Mouse (Mus musculus) CH12.LX (cell line): ENCODE measurements around the gene Ube2e1. TPM values are rescaled to one million over a fixed set of nuclear protein-coding genes. Genes with fewer than 3 reads are reported as not detected.

Source experiments
- DNase-seq: peaks from one replicate; pipeline ENCODE4 v3.0.0-alpha.2; 2013; ENCODE audit errors: extremely low read depth
- H3K27ac ChIP-seq: 2 replicates; pipeline ENCODE4 v1.5.1; 2012; ENCODE audit warnings: low read depth, mild to moderate bottlenecking, control low read depth, moderate library complexity; ENCODE audit not compliant: insufficient read depth
- H3K27me3 ChIP-seq: replicated peaks from 2 replicates; pipeline ENCODE3; 2012; ENCODE audit warnings: inconsistent platforms
- H3K36me3 ChIP-seq, 2 experiments: replicated peaks in 1 of 2; 2 replicates each; pipeline versions ENCODE3 to v1.6.1; 2012; ENCODE audit warnings: inconsistent platforms in 1 of 2, low read length in 1 of 2, mild to moderate bottlenecking in 1 of 2, mixed read lengths in 1 of 2, moderate library complexity in 1 of 2; ENCODE audit not compliant: control insufficient read depth in 1 of 2, insufficient read depth in 1 of 2
- H3K4me1 ChIP-seq, 2 experiments: 2 replicates each; pipeline ENCODE4 v1.6.1; 2012; ENCODE audit warnings: inconsistent platforms in 1 of 2, moderate library complexity in 1 of 2; ENCODE audit not compliant: insufficient read depth in 2 of 2, control insufficient read depth in 1 of 2
- H3K4me2 ChIP-seq: 2 replicates; pipeline ENCODE4 v1.6.1; 2012; ENCODE audit warnings: low read depth, mild to moderate bottlenecking, control low read depth; ENCODE audit not compliant: poor library complexity, insufficient read depth, severe bottlenecking
- H3K4me3 ChIP-seq, 3 experiments: fragments of 150-350 bp in 1 of 3; sonication (generic) in 1 of 3; replicated peaks in 1 of 3; 2 replicates each; pipeline versions ENCODE3 to v1.5.1; 2011 to 2012; ENCODE audit warnings: low read depth in 2 of 3, low read length in 2 of 3, mild to moderate bottlenecking in 2 of 3, moderate library complexity in 2 of 3, control low read depth in 1 of 3, improper control_type of control experiment in 1 of 3, inconsistent platforms in 1 of 3, mixed read lengths in 1 of 3; ENCODE audit not compliant: poor library complexity in 1 of 3
- H3K79me2 ChIP-seq: replicated peaks from 2 replicates; pipeline ENCODE4 v1.6.1; 2012; ENCODE audit warnings: mild to moderate bottlenecking, moderate library complexity; ENCODE audit not compliant: control insufficient read depth, poor library complexity, insufficient read depth, severe bottlenecking; ENCODE audit errors: extremely low read depth
- H3K9ac ChIP-seq: 2 replicates; pipeline ENCODE4 v1.6.1; 2012; ENCODE audit warnings: low read depth, mild to moderate bottlenecking, control low read depth, moderate library complexity; ENCODE audit not compliant: insufficient read depth
- H3K9me3 ChIP-seq: replicated peaks from 2 replicates; pipeline ENCODE3; 2012; ENCODE audit warnings: low read length, inconsistent platforms, mixed read lengths
- BHLHE40 ChIP-seq: IDR thresholded peaks from 2 replicates; pipeline ENCODE4 v1.6.1; 2011; ENCODE audit warnings: mild to moderate bottlenecking, low read depth, low read length, improper control_type of control experiment
- CHD1 ChIP-seq: IDR thresholded peaks from 2 replicates; pipeline ENCODE4 v1.6.1; 2012; ENCODE audit warnings: low read depth, low read length, improper control_type of control experiment, inconsistent platforms
- CHD2 ChIP-seq: IDR thresholded peaks from 2 replicates; pipeline ENCODE4 v1.6.1; 2011; ENCODE audit warnings: low read length, improper control_type of control experiment
- CTCF ChIP-seq, 2 experiments: IDR thresholded peaks in 1 of 2; conservative IDR thresholded peaks in 1 of 2; 2 replicates each; pipeline ENCODE4 v1.5.1; 2011 to 2012; ENCODE audit warnings: low read depth in 2 of 2, low read length in 2 of 2, improper control_type of control experiment in 1 of 2, inconsistent platforms in 1 of 2, mild to moderate bottlenecking in 1 of 2, moderate library complexity in 1 of 2
- E2F4 ChIP-seq: IDR thresholded peaks from 2 replicates; pipeline ENCODE4 v1.6.1; 2011; ENCODE audit warnings: low read depth, low read length, improper control_type of control experiment; ENCODE audit not compliant: insufficient replicate concordance
- ELF1 ChIP-seq: IDR thresholded peaks from 2 replicates; pipeline ENCODE4 v1.6.1; 2014; ENCODE audit warnings: low read depth, mild to moderate bottlenecking, inconsistent platforms, low read length, improper control_type of control experiment
- HCFC1 ChIP-seq: IDR thresholded peaks from 2 replicates; pipeline ENCODE4 v1.6.1; 2012; ENCODE audit warnings: low read depth, mild to moderate bottlenecking, inconsistent platforms, low read length, improper control_type of control experiment
- IRF4 ChIP-seq: IDR thresholded peaks from 2 replicates; pipeline ENCODE4 v1.6.1; 2014; ENCODE audit warnings: low read depth, mild to moderate bottlenecking, inconsistent platforms, low read length, improper control_type of control experiment
- JUN ChIP-seq: IDR thresholded peaks from 2 replicates; pipeline ENCODE4 v1.6.1; 2011; ENCODE audit warnings: low read depth, mild to moderate bottlenecking, low read length, improper control_type of control experiment, moderate library complexity; ENCODE audit not compliant: insufficient read depth
- KAT2A ChIP-seq: IDR thresholded peaks from 2 replicates; pipeline ENCODE4 v1.6.1; 2012; ENCODE audit warnings: low read length, improper control_type of control experiment, inconsistent platforms; ENCODE audit not compliant: insufficient replicate concordance
- MAZ ChIP-seq: IDR thresholded peaks from 2 replicates; pipeline ENCODE4 v1.6.1; 2012; ENCODE audit warnings: low read depth, mild to moderate bottlenecking, inconsistent platforms, low read length, improper control_type of control experiment, moderate library complexity
- MXI1 ChIP-seq: IDR thresholded peaks from 2 replicates; pipeline ENCODE4 v1.6.1; 2011; ENCODE audit warnings: mild to moderate bottlenecking, low read depth, low read length, improper control_type of control experiment
- MYC ChIP-seq: IDR thresholded peaks from 2 replicates; pipeline ENCODE4 v1.6.1; 2011; ENCODE audit warnings: low read depth, mild to moderate bottlenecking, improper control_type of control experiment, low read length
- NELFE ChIP-seq: IDR thresholded peaks from 2 replicates; pipeline ENCODE4 v1.6.1; 2011; ENCODE audit warnings: low read depth, low read length, improper control_type of control experiment
- NRF1 ChIP-seq: IDR thresholded peaks from 2 replicates; pipeline ENCODE4 v1.6.1; 2014; ENCODE audit warnings: low read depth, mild to moderate bottlenecking, inconsistent platforms, low read length, improper control_type of control experiment, moderate library complexity
- POLR2AphosphoS2 ChIP-seq: IDR thresholded peaks from 2 replicates; pipeline ENCODE4 v1.6.1; 2011; ENCODE audit warnings: low read depth, low read length, improper control_type of control experiment
- RCOR1 ChIP-seq: conservative IDR thresholded peaks from 2 replicates; pipeline ENCODE4 v1.6.1; 2012; ENCODE audit warnings: low read depth, mild to moderate bottlenecking, inconsistent platforms, low read length, improper control_type of control experiment
- TBP ChIP-seq: conservative IDR thresholded peaks from 2 replicates; pipeline ENCODE4 v1.6.1; 2011; ENCODE audit warnings: low read depth, low read length, improper control_type of control experiment
- TCF12 ChIP-seq: IDR thresholded peaks from 2 replicates; pipeline ENCODE4 v1.6.1; 2014; ENCODE audit warnings: low read depth, mild to moderate bottlenecking, inconsistent platforms, low read length, improper control_type of control experiment
- USF1 ChIP-seq: IDR thresholded peaks from 2 replicates; pipeline ENCODE4 v1.6.1; 2014; ENCODE audit warnings: low read depth, mild to moderate bottlenecking, inconsistent platforms, low read length, improper control_type of control experiment
- ZC3H11A ChIP-seq: IDR thresholded peaks from 2 replicates; pipeline ENCODE4 v1.6.1; 2012; ENCODE audit warnings: low read depth, mild to moderate bottlenecking, inconsistent platforms, low read length, improper control_type of control experiment
- ZKSCAN1 ChIP-seq: IDR thresholded peaks from 2 replicates; pipeline ENCODE4 v1.6.1; 2012; ENCODE audit warnings: low read depth, inconsistent platforms, low read length, improper control_type of control experiment, borderline replicate concordance
- ZMIZ1 ChIP-seq: IDR thresholded peaks from 2 replicates; pipeline ENCODE4 v1.6.1; 2012; ENCODE audit warnings: low read depth, mild to moderate bottlenecking, inconsistent platforms, low read length, improper control_type of control experiment
- ZNF384 ChIP-seq: IDR thresholded peaks from 2 replicates; pipeline ENCODE4 v1.6.1; 2012; ENCODE audit warnings: low read depth, low read length, improper control_type of control experiment, inconsistent platforms
- dilution Hi-C: fragments of 300-500 bp; cut with MboI; formaldehyde crosslinking; loops from 2 replicates; pipeline ENCODE4 v1.14.3; 2020; ENCODE audit warnings: low sequenced_read_pairs; ENCODE audit not compliant: extremely low pct_unique_long_range_greater_than_20kb, extremely low pct_ligation_motif_present
- in situ Hi-C: fragments of 300-500 bp; cut with MboI; formaldehyde crosslinking; loops from 3 replicates; pipeline ENCODE4 v1.14.3; 2019; ENCODE audit warnings: low sequenced_read_pairs, low pct_ligation_motif_present, low pct_unique_long_range_greater_than_20kb, mixed read lengths
- polyA plus RNA-seq: library from polyadenylated mRNA; unstranded; fragments of >175 nt; gene quantifications from 2 replicates; pipeline ENCODE4 v1.2.1, GENCODE M21; 2012; ENCODE audit warnings: low read depth; ENCODE audit not compliant: insufficient read length
- total RNA-seq, 2 experiments: library from RNA; depleted of rRNA; stranded (reverse); fragments of 300-350 nt in 1 of 2; fragments of >200 nt in 1 of 2; gene quantifications; 2 replicates each; pipeline ENCODE4 v1.2.3; 2012 to 2014

The Ube2e1 gene
- total and polyA plus RNA-seq, 3 experiments: 28.1 to 202 (median 183) TPM

DNA sequence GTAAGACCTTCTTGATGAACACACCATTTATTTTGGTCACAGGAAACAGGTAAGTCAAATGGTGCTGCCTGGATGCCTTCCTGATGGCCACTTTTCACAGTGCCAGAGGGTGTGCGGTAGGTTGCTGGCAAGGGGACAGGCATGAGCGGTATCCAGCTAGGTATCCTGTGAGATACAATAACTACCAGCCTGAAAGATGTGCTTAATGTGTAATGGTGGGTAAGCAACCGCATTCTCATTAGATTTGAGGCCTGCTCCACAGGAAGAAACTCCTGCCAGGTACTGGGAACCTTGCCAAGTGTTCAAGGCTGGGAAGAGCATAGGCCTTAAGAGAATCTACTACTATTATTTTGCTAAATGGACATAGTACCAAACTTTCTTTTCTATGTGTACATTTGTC lies 9.4 kb upstream of the Ube2e1 start:
- Histone ChIP-seq H3K4me1 (no peaks in the 10 kb centered on the region), H3K4me3 (no peak overlapping the region), H3K36me3 (no peaks in the 10 kb centered on the region), H3K27ac (no peak overlapping the region), H3K79me2 (no peaks in the 10 kb centered on the region), H3K9ac (no peak overlapping the region), H3K4me2 (no peak overlapping the region), H3K27me3 (no peaks in the 10 kb centered on the region), H3K9me3 (no peaks in the 10 kb centered on the region)
- no peak for DNase-seq
- dilution Hi-C loops: no loop called here
- no peak for TF ChIP-seq CHD1
- no peak for TF ChIP-seq ZC3H11A
- no peak for TF ChIP-seq POLR2AphosphoS2
- TF ChIP-seq CHD2: no peak
- no peak for TF ChIP-seq NRF1
- TF ChIP-seq ZNF384: no peak
- no peak for TF ChIP-seq MYC
- no peak for TF ChIP-seq MXI1
- no peak for TF ChIP-seq ZKSCAN1
- TF ChIP-seq RCOR1: no peak
- TF ChIP-seq JUN: no peak
- TF ChIP-seq USF1: no peak
- no peak for TF ChIP-seq TBP
- no peak for TF ChIP-seq E2F4
- no peak for TF ChIP-seq IRF4
- TF ChIP-seq NELFE: no peak
- no peak for TF ChIP-seq ELF1
- no peak for TF ChIP-seq TCF12
- TF ChIP-seq ZMIZ1: no peak
- no peak for TF ChIP-seq HCFC1
- in situ Hi-C loops: no loop called here

DNA sequence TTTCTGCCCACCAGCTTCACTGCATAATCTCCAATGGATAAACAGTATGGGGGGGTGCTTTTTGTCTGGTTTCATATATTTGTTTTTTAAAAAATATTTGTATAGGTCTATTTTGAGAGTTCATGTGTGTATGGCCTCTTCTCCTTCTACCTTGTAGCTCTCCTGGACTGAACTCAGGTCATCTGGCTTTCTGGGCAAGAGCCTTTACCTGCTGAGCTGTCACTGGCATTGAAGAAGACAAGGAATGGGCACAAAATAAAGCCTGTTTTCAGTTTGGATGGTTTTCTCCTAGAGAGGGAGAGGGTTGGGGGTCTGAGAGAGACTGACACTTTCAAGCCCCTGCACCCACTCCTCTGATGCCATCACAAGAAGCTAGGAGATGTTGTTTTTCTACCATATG lies 4.4 kb upstream of the Ube2e1 start:
- H3K4me1 ChIP-seq: no peaks in the 10 kb centered on the region
- in situ Hi-C loops: no loop called here
- H3K9me3 ChIP-seq: no peaks in the 10 kb centered on the region
- H3K4me2 ChIP-seq: no peak overlapping the region
- no peak overlapping the region for H3K4me3 ChIP-seq
- TF ChIP-seq CTCF (conservative IDR thresholded peaks at IDR 0.05 in 1 of 2, IDR thresholded peaks at IDR 0.05 in 1 of 2; ENCODE audit: low read depth in 2 of 2, low read length in 2 of 2) (no peak), JUN (no peak), BHLHE40 (no peak), KAT2A (no peak), USF1 (no peak), NRF1 (no peak), MAZ (no peak), MYC (no peak), ELF1 (no peak), ZKSCAN1 (no peak)
- TF ChIP-seq, all 38 proteins: peak for 0
- DNase-seq: no peak
- dilution Hi-C loops: no loop called here
- H3K9ac ChIP-seq: no peak overlapping the region
- no peaks in the 10 kb centered on the region for H3K27me3 ChIP-seq
- H3K79me2 ChIP-seq: no peaks in the 10 kb centered on the region
- H3K36me3 ChIP-seq: no peaks in the 10 kb centered on the region
- H3K27ac ChIP-seq: no peak overlapping the region
